15 mouse cellular contexts compared by ENCODE assay signal in the genomic region with DNA sequence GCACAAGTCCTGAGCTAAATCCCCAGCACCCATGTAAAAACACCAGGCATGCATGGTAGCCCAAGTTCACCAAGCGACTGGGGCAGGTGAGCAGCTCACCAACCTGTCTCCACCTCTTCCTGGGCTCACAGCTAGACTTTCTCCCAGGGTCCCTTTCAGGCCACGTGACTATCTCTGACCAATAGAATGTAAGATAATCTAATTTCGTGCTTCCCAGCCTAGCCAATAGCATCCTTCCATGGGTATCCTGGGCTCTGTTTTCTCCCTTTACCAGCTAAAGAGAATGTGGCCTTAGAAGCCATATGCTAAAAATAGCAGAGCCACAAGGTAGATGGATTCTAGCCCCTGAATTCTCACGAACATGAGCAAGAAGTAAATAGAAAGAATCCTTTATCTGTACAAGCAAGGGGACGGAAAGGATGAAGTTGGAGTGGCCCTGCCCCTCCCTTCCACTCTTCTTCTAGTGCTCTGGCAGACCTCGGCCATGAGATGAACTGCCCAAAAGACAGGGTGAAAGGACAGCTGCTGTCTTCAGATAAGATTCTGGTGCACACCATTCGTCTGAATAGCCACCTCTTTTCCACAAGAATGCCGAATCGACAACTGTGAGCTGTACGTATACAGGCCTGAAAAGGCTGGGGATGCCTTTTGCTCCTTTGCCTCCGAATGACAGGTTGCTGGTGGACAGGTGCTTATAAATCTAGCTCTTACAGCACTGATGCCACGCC. TPM values are rescaled to one million over a fixed set of nuclear protein-coding genes. Genes with fewer than 3 reads are reported as not detected.
DNase-seq lines count a peak whose midpoint lies in the region; ATAC-seq lines count a peak whose summit lies in the region.
"Had no signal": no experiment of that assay in that cellular context is flagged by ENCODE, and none has a peak within 500 bp of the region (broad histone marks: within the 10 kb centered on the region; RNA-seq: fewer than 3 reads in every experiment).

No protein-coding gene starts in this region.

- H3K27ac ChIP-seq in forebrain, embryonic 10.5 days = peak overlapping the region; percentile 40; the same call in 1 of the 2 replicates
- no peak overlapping the region for H3K27ac ChIP-seq in forebrain, embryonic 16.5 days (ENCODE audit: low read length)
- no peak overlapping the region for H3K27ac ChIP-seq in kidney, embryonic 15.5 days
- H3K27ac ChIP-seq: lung, embryonic 15.5 days; neural tube, embryonic 15.5 days had no signal

- H3K9ac ChIP-seq in forebrain, embryonic 16.5 days (replicated peaks; ENCODE audit: low read depth, low read length) = no peak overlapping the region
- H3K9ac ChIP-seq in kidney, embryonic 15.5 days = no peak overlapping the region
- H3K9ac ChIP-seq: lung, embryonic 15.5 days; neural tube, embryonic 15.5 days had no signal

- H3K27me3 ChIP-seq in forebrain, embryonic 10.5 days (ENCODE audit: poor library complexity, severe bottlenecking) = no peaks in the 10 kb centered on the region
- H3K27me3 ChIP-seq in forebrain, embryonic 16.5 days (replicated peaks; ENCODE audit: control insufficient read depth, insufficient read depth, low read length) = no peaks in the 10 kb centered on the region
- H3K27me3 ChIP-seq in kidney, embryonic 15.5 days = no peaks in the 10 kb centered on the region
- H3K27me3 ChIP-seq in erythroblast, embryonic 14.5 days (ENCODE audit: control insufficient read depth) = no peaks in the 10 kb centered on the region; the same call in 1 of the 2 replicates
- H3K27me3 ChIP-seq: lung, embryonic 15.5 days had no signal

- peaks cover 7% of the 10 kb centered on the region for H3K4me1 ChIP-seq in forebrain, embryonic 10.5 days
- no peaks in the 10 kb centered on the region for H3K4me1 ChIP-seq in forebrain, embryonic 16.5 days (replicated peaks; ENCODE audit: control insufficient read depth, insufficient read depth, low read length)
- peaks cover 4% of the 10 kb centered on the region; the same call in 1 of the 2 replicates for H3K4me1 ChIP-seq in kidney, embryonic 15.5 days
- peaks cover 84% of the 10 kb centered on the region for H3K4me1 ChIP-seq in erythroblast, embryonic 14.5 days (ENCODE audit: control insufficient read depth)
- H3K4me1 ChIP-seq: neural tube, embryonic 15.5 days had no signal

- no peak for DNase-seq in forebrain, embryonic 10.5 days (ENCODE audit: extremely low spot score, low spot score)
- no peak for DNase-seq in kidney, adult 11 months
- no peak for DNase-seq in cerebellum, adult 11 months
- DNase-seq in MN1 (ENCODE audit: low spot score) = no peak
- DNase-seq: adrenal gland, postnatal 25 days; kidney, adult 8-10 months; midbrain, embryonic 14.5 days; right cerebral cortex, postnatal 4 days; thymus, postnatal 14 days had no signal

- 85% methylated on average over 12 of the region's 12 CpGs for WGBS in forebrain, embryonic 10.5 days
- WGBS in forebrain, embryonic 16.5 days = 87% methylated on average over 12 of the region's 12 CpGs
- WGBS in kidney, embryonic 15.5 days = 82% methylated on average over 12 of the region's 12 CpGs

- no peak for ATAC-seq in forebrain, embryonic 16.5 days
- ATAC-seq in kidney, embryonic 15.5 days (replicated peaks; ENCODE audit: low FRiP score) = peak; percentile 63; the same call in 1 of the 2 replicates
- peak; percentile 78 for ATAC-seq in megakaryocyte-erythroid progenitor cell, adult 5-6 weeks (replicated peaks; ENCODE audit: low FRiP score, low TSS enrichment, poor library complexity, severe bottlenecking)

- H3K4me3 ChIP-seq in forebrain, embryonic 10.5 days = no peak overlapping the region
- no peak overlapping the region for H3K4me3 ChIP-seq in forebrain, embryonic 16.5 days (replicated peaks; ENCODE audit: low read length)
- no peak overlapping the region for H3K4me3 ChIP-seq in kidney, embryonic 15.5 days (replicated peaks)
- peak overlapping the region; percentile 67 for H3K4me3 ChIP-seq in erythroblast, embryonic 14.5 days (replicated peaks)
- H3K4me3 ChIP-seq: lung, embryonic 15.5 days; neural tube, embryonic 15.5 days had no signal

- no peak overlapping the region for H3K4me2 ChIP-seq in forebrain, embryonic 16.5 days (ENCODE audit: low read length)
- no peak overlapping the region for H3K4me2 ChIP-seq in kidney, embryonic 15.5 days
- H3K4me2 ChIP-seq: lung, embryonic 15.5 days; neural tube, embryonic 15.5 days had no signal

- H3K36me3 ChIP-seq in forebrain, embryonic 10.5 days (replicated peaks) = no peaks in the 10 kb centered on the region
- H3K36me3 ChIP-seq in forebrain, embryonic 16.5 days (ENCODE audit: control insufficient read depth, insufficient read depth) = no peaks in the 10 kb centered on the region
- no peaks in the 10 kb centered on the region for H3K36me3 ChIP-seq in kidney, embryonic 15.5 days
- H3K36me3 ChIP-seq in erythroblast, embryonic 14.5 days (ENCODE audit: control insufficient read depth) = peaks cover 8% of the 10 kb centered on the region
- H3K36me3 ChIP-seq: lung, embryonic 15.5 days; neural tube, embryonic 15.5 days had no signal

- no peaks in the 10 kb centered on the region for H3K9me3 ChIP-seq in forebrain, embryonic 10.5 days
- H3K9me3 ChIP-seq in forebrain, embryonic 16.5 days (ENCODE audit: control insufficient read depth, low read length) = no peaks in the 10 kb centered on the region
- no peaks in the 10 kb centered on the region for H3K9me3 ChIP-seq in kidney, embryonic 15.5 days (replicated peaks)
- no peaks in the 10 kb centered on the region for H3K9me3 ChIP-seq in erythroblast, embryonic 14.5 days (ENCODE audit: control insufficient read depth, low read length)
- H3K9me3 ChIP-seq: lung, embryonic 15.5 days; neural tube, embryonic 15.5 days had no signal

RNA-seq across cellular contexts. Expression of a gene that starts 41.5 kb away (rescaled TPM):
- polyA plus RNA-seq in forebrain, embryonic 10.5 days (2016; fragmentation: Nextera tagmentation; extraction: Ambion mirVana) = 0.34 and 0.47 TPM in 2 replicates
- 0.20 and 0.28 TPM in 2 replicates for polyA plus RNA-seq in forebrain, embryonic 16.5 days (2015; fragmentation: Nextera tagmentation; extraction: Ambion mirVana)
- 2.5 and 4.2 TPM in 2 replicates for polyA plus RNA-seq in kidney, embryonic 15.5 days (2015; fragmentation: Nextera tagmentation; extraction: Ambion mirVana)
- polyA plus RNA-seq in erythroblast, embryonic 14.5 days (2012) = not detected in 2 replicates
- not detected in 2 replicates for total RNA-seq in megakaryocyte-erythroid progenitor cell, adult 5-6 weeks (2014; fragmentation: Nextera tagmentation)
- total RNA-seq in megakaryocyte-erythroid progenitor cell, adult 5-6 weeks (2017) = not detected in 2 replicates
